Mouse (Mus musculus) naive thymus-derived CD4-positive, alpha-beta T cell, adult 5 months (primary cell): ENCODE data around the gene Gle1. TPM values are rescaled to one million over a fixed set of nuclear protein-coding genes. Genes with fewer than 3 reads are reported as not detected.

Experiments used
- polyA plus RNA-seq: library from polyadenylated mRNA; unstranded; fragments of 100-300 nt; shearing (Covaris generic); gene quantifications from one replicate; pipeline ENCODE4 v1.2.1, GENCODE M21; 2017

Gle1 gene
- polyA plus RNA-seq: 76.2 TPM

GRCm38 (mm10) chr2:29934906-29935599 is at the start of gene Gle1:
Gene Gle1 (plus strand): TSS chr2:29935426.

DNA sequence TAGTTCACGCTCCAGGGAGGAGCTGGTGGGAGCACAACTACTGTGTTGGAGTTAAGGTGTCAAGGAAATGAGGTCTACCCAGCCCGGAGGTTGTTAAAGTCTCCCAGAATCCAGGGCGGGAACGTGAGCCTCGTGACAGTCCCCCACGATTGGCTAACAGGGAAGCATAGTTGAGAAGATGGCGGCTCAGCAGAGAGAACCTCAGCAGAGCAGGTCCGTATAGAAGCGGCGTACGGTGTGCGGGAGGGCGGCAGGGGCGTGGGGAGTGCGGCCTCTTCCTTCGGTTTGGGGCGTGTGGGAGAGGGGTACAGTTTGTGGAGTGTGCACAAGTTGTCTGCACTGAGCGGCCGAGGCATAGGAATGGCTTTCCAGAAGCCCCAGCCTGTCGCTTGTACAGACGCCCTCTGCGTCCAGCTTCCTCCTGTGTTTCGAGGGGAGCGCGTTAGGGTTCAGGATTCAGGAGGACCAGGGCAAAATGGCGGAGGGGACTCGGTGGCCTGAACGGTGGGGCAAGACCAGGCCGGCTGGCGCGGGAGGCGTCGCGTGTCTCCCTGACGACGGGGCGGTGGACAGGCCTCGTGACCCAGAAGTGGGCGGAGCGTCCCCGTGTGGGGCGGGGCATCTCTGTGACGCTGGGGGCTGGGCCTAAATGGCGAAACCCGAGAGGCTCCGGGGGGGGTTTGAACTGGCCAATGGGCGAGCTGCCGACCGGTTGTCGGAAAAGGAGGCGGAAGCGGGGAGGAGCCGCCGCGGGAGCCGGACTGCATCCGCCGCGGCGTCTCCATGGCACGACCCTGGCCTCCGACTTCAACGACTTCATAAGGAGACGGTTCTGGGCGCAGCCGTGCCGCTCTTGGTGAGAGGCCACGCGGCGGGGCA is 45.9 kb upstream of the Gle1 start, which contains the start of gene Odf2:
Odf2 (plus strand) TSS at position 156 of the 879 bp plus-strand sequence.

DNA sequence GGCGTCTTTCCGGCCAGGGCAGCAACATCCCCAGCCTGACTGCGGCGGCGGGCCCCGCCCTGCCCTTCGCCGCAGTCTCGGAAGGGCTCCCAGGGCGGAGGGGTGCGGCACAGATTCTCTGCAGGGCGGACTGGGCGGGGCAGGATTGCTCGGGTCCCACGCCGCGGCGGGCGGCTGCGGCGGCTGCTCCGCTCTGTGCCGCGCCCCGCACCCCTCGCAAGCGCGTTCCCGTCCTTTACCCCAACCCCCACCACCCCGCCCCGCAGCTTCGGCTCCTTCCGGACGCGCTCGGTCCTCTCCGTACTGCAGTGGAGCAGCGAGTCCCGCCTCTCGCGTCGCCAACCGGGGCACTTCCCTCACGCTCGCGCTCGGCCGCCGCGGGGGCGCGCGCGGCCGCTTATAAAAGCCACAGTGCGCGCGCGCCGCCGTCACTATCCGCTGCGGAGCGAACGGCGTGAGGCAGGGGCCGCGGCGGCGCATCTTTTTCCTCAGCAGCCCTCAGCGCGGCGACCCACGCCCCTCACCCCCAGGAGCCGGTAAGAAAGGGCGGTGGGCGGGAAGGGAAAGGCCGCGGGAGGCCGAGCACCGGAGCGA is 30.1 kb downstream of the Gle1 start, which contains the start of gene Sptan1:
Sptan1 (plus strand) TSS at position 311 of the 594 bp plus-strand sequence.

Other genes with a start within 250 kb of the Gle1 start
- not detected for gene Gm13420, start 183.7 kb upstream of the Gle1 start, polyA plus RNA-seq
- not detected for gene Gm13547, start 176.1 kb upstream of the Gle1 start, polyA plus RNA-seq
- gene Coq4, start 147.9 kb upstream of the Gle1 start, polyA plus RNA-seq: 6.6 TPM
- 16.4 TPM for gene Trub2, start 146.9 kb upstream of the Gle1 start, polyA plus RNA-seq
- gene Slc27a4, start 132.8 kb upstream of the Gle1 start, polyA plus RNA-seq: 9.5 TPM
- gene Urm1, start 115.4 kb upstream of the Gle1 start, polyA plus RNA-seq: 20.1 TPM
- gene Cercam, start 66.3 kb upstream of the Gle1 start, polyA plus RNA-seq: 0.30 TPM
- gene Odf2, start 46.2 kb upstream of the Gle1 start, polyA plus RNA-seq: 80.1 TPM
- 128 TPM for gene Sptan1, start 30.1 kb downstream of the Gle1 start, polyA plus RNA-seq
- gene Wdr34, start 113.5 kb downstream of the Gle1 start, polyA plus RNA-seq: 0.96 TPM
- 330 TPM for gene Set, start 122.0 kb downstream of the Gle1 start, polyA plus RNA-seq
- gene Pkn3, start 142.3 kb downstream of the Gle1 start, polyA plus RNA-seq: 0.70 TPM
- gene Zdhhc12, start 158.2 kb downstream of the Gle1 start, polyA plus RNA-seq: 8.6 TPM
- 53.2 TPM for gene Zer1, start 189.2 kb downstream of the Gle1 start, polyA plus RNA-seq
- gene Tbc1d13, start 198.3 kb downstream of the Gle1 start, polyA plus RNA-seq: 4.4 TPM
- gene Endog, start 236.1 kb downstream of the Gle1 start, polyA plus RNA-seq: 24.0 TPM
- 30.0 TPM for gene Spout1, start 243.0 kb downstream of the Gle1 start, polyA plus RNA-seq